Mouse (Mus musculus): ENCODE results near the gene Alpi.

- TF ChIP-seq POLR2A (IDR thresholded peaks at IDR 0.05; ENCODE audit: extremely low read depth, insufficient read depth, low read length): no peak
- no peak for TF ChIP-seq CTCF (IDR thresholded peaks at IDR 0.05; ENCODE audit: low read depth, low read length)
Measured at GRCm38 (mm10) chr1:87142456-87142855, 41.0 kb upstream of the Alpi start.
